Mouse (Mus musculus) CH12.LX (cell line): ENCODE measurements at regions not wholly inside any gene's neighbourhood (a gene's known extent, or its start where the extent isn't known, plus 50 kb on each side); places are given as distances from the start of the nearest gene placed in this dataset.

Source experiments
- DNase-seq: peaks from one replicate; pipeline ENCODE4 v3.0.0-alpha.2; 2013; ENCODE audit errors: extremely low read depth
- H3K27ac ChIP-seq: 2 replicates; pipeline ENCODE4 v1.5.1; 2012; ENCODE audit warnings: low read depth, mild to moderate bottlenecking, control low read depth, moderate library complexity; ENCODE audit not compliant: insufficient read depth
- H3K27me3 ChIP-seq: replicated peaks from 2 replicates; pipeline ENCODE3; 2012; ENCODE audit warnings: inconsistent platforms
- H3K36me3 ChIP-seq, 2 experiments: replicated peaks in 1 of 2; 2 replicates each; pipeline versions ENCODE3 to v1.6.1; 2012; ENCODE audit warnings: inconsistent platforms in 1 of 2, low read length in 1 of 2, mild to moderate bottlenecking in 1 of 2, mixed read lengths in 1 of 2, moderate library complexity in 1 of 2; ENCODE audit not compliant: control insufficient read depth in 1 of 2, insufficient read depth in 1 of 2
- H3K4me1 ChIP-seq, 2 experiments: 2 replicates each; pipeline ENCODE4 v1.6.1; 2012; ENCODE audit warnings: inconsistent platforms in 1 of 2, moderate library complexity in 1 of 2; ENCODE audit not compliant: insufficient read depth in 2 of 2, control insufficient read depth in 1 of 2
- H3K4me2 ChIP-seq: 2 replicates; pipeline ENCODE4 v1.6.1; 2012; ENCODE audit warnings: low read depth, mild to moderate bottlenecking, control low read depth; ENCODE audit not compliant: poor library complexity, insufficient read depth, severe bottlenecking
- H3K4me3 ChIP-seq, 3 experiments: fragments of 150-350 bp in 1 of 3; sonication (generic) in 1 of 3; replicated peaks in 1 of 3; 2 replicates each; pipeline versions ENCODE3 to v1.5.1; 2011 to 2012; ENCODE audit warnings: low read depth in 2 of 3, low read length in 2 of 3, mild to moderate bottlenecking in 2 of 3, moderate library complexity in 2 of 3, control low read depth in 1 of 3, improper control_type of control experiment in 1 of 3, inconsistent platforms in 1 of 3, mixed read lengths in 1 of 3; ENCODE audit not compliant: poor library complexity in 1 of 3
- H3K79me2 ChIP-seq: replicated peaks from 2 replicates; pipeline ENCODE4 v1.6.1; 2012; ENCODE audit warnings: mild to moderate bottlenecking, moderate library complexity; ENCODE audit not compliant: control insufficient read depth, poor library complexity, insufficient read depth, severe bottlenecking; ENCODE audit errors: extremely low read depth
- H3K9ac ChIP-seq: 2 replicates; pipeline ENCODE4 v1.6.1; 2012; ENCODE audit warnings: low read depth, mild to moderate bottlenecking, control low read depth, moderate library complexity; ENCODE audit not compliant: insufficient read depth
- H3K9me3 ChIP-seq: replicated peaks from 2 replicates; pipeline ENCODE3; 2012; ENCODE audit warnings: low read length, inconsistent platforms, mixed read lengths
- E2F4 ChIP-seq: IDR thresholded peaks from 2 replicates; pipeline ENCODE4 v1.6.1; 2011; ENCODE audit warnings: low read depth, low read length, improper control_type of control experiment; ENCODE audit not compliant: insufficient replicate concordance
- ELF1 ChIP-seq: IDR thresholded peaks from 2 replicates; pipeline ENCODE4 v1.6.1; 2014; ENCODE audit warnings: low read depth, mild to moderate bottlenecking, inconsistent platforms, low read length, improper control_type of control experiment
- EP300 ChIP-seq: IDR thresholded peaks from 2 replicates; pipeline ENCODE4 v1.6.1; 2011; ENCODE audit warnings: low read length, improper control_type of control experiment
- ETS1 ChIP-seq: conservative IDR thresholded peaks from 2 replicates; pipeline ENCODE4 v1.6.1; 2012; ENCODE audit warnings: low read depth, mild to moderate bottlenecking, inconsistent platforms, low read length, improper control_type of control experiment, moderate library complexity
- HCFC1 ChIP-seq: IDR thresholded peaks from 2 replicates; pipeline ENCODE4 v1.6.1; 2012; ENCODE audit warnings: low read depth, mild to moderate bottlenecking, inconsistent platforms, low read length, improper control_type of control experiment
- IRF4 ChIP-seq: IDR thresholded peaks from 2 replicates; pipeline ENCODE4 v1.6.1; 2014; ENCODE audit warnings: low read depth, mild to moderate bottlenecking, inconsistent platforms, low read length, improper control_type of control experiment
- JUN ChIP-seq: IDR thresholded peaks from 2 replicates; pipeline ENCODE4 v1.6.1; 2011; ENCODE audit warnings: low read depth, mild to moderate bottlenecking, low read length, improper control_type of control experiment, moderate library complexity; ENCODE audit not compliant: insufficient read depth
- JUND ChIP-seq: conservative IDR thresholded peaks from 2 replicates; pipeline ENCODE4 v1.6.1; 2011; ENCODE audit warnings: low read depth, low read length, improper control_type of control experiment
- MAX ChIP-seq: IDR thresholded peaks from 2 replicates; pipeline ENCODE4 v1.6.1; 2011; ENCODE audit warnings: low read length, improper control_type of control experiment
- NELFE ChIP-seq: IDR thresholded peaks from 2 replicates; pipeline ENCODE4 v1.6.1; 2011; ENCODE audit warnings: low read depth, low read length, improper control_type of control experiment
- PAX5 ChIP-seq: IDR thresholded peaks from 2 replicates; pipeline ENCODE4 v1.6.1; 2012; ENCODE audit warnings: low read length, inconsistent platforms, mixed read lengths
- RCOR1 ChIP-seq: conservative IDR thresholded peaks from 2 replicates; pipeline ENCODE4 v1.6.1; 2012; ENCODE audit warnings: low read depth, mild to moderate bottlenecking, inconsistent platforms, low read length, improper control_type of control experiment
- SIN3A ChIP-seq: IDR thresholded peaks from 2 replicates; pipeline ENCODE4 v1.6.1; 2012; ENCODE audit warnings: low read length, improper control_type of control experiment, inconsistent platforms
- TBP ChIP-seq: conservative IDR thresholded peaks from 2 replicates; pipeline ENCODE4 v1.6.1; 2011; ENCODE audit warnings: low read depth, low read length, improper control_type of control experiment
- USF1 ChIP-seq: IDR thresholded peaks from 2 replicates; pipeline ENCODE4 v1.6.1; 2014; ENCODE audit warnings: low read depth, mild to moderate bottlenecking, inconsistent platforms, low read length, improper control_type of control experiment
- ZC3H11A ChIP-seq: IDR thresholded peaks from 2 replicates; pipeline ENCODE4 v1.6.1; 2012; ENCODE audit warnings: low read depth, mild to moderate bottlenecking, inconsistent platforms, low read length, improper control_type of control experiment
- ZMIZ1 ChIP-seq: IDR thresholded peaks from 2 replicates; pipeline ENCODE4 v1.6.1; 2012; ENCODE audit warnings: low read depth, mild to moderate bottlenecking, inconsistent platforms, low read length, improper control_type of control experiment
- ZNF384 ChIP-seq: IDR thresholded peaks from 2 replicates; pipeline ENCODE4 v1.6.1; 2012; ENCODE audit warnings: low read depth, low read length, improper control_type of control experiment, inconsistent platforms
- dilution Hi-C: fragments of 300-500 bp; cut with MboI; formaldehyde crosslinking; loops from 2 replicates; pipeline ENCODE4 v1.14.3; 2020; ENCODE audit warnings: low sequenced_read_pairs; ENCODE audit not compliant: extremely low pct_unique_long_range_greater_than_20kb, extremely low pct_ligation_motif_present
- in situ Hi-C: fragments of 300-500 bp; cut with MboI; formaldehyde crosslinking; loops from 3 replicates; pipeline ENCODE4 v1.14.3; 2019; ENCODE audit warnings: low sequenced_read_pairs, low pct_ligation_motif_present, low pct_unique_long_range_greater_than_20kb, mixed read lengths

DNA sequence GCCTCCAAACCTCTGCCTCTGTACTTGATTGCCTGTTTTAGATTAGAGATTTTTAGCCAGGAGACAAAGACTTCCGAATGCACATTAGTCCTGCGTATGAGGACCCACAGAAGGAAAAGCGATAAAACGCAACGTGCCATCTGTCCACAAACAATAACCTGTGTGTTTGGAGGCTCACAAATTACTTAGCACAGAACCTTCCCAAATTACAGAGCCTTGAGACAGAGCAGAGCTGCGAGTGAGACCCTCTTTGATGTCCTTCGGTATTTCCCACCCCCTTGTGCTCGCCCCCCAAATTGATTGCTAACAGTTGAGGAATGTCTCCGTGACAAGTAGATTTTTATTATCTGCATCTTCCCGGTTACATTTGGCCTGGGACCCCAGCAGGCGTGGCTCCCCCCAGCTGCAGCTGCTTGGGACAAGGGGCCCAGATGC is 435.4 kb downstream of the Zfp536 start:
- Histone ChIP-seq H3K9ac (no peak overlapping the region), H3K4me1 (no peaks in the 10 kb centered on the region), H3K36me3 (no peaks in the 10 kb centered on the region), H3K27ac (no peak overlapping the region), H3K27me3 (no peaks in the 10 kb centered on the region), H3K4me3 (no peak overlapping the region), H3K4me2 (no peak overlapping the region), H3K79me2 (no peaks in the 10 kb centered on the region), H3K9me3 (peaks cover 84% of the 10 kb centered on the region)
- TF ChIP-seq HCFC1 = no peak
- dilution Hi-C loops (no loop called here), in situ Hi-C loops (no loop called here)
- no peak for DNase-seq

DNA sequence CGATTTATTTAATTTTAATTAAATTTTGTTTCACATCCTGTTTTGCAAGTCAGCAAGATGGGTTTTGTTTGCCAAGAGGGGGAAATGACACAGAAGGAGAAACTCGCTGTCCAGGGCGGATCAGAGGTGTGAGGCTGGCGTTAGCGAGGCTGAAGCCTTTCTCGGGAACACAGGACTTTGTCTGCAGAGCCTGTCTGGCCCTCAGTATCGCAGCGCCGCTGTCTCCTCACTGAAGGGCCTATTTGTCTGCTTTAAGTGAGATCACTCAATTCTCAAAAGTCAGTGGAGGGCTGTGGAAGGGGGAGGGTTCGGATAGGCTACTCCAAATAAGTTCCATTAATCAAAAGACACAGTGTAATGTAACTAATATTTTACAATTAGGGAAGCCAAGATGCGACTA is 430.8 kb downstream of the Zfp536 start:
- Histone ChIP-seq H3K79me2 (no peaks in the 10 kb centered on the region), H3K9ac (no peak overlapping the region), H3K27me3 (no peaks in the 10 kb centered on the region), H3K27ac (no peak overlapping the region), H3K9me3 (peaks cover 83% of the 10 kb centered on the region), H3K4me1 (no peaks in the 10 kb centered on the region), H3K4me2 (no peak overlapping the region), H3K4me3 (no peak overlapping the region), H3K36me3 (no peaks in the 10 kb centered on the region)
- in situ Hi-C loops (no loop called here), dilution Hi-C loops (no loop called here)
- no peak for TF ChIP-seq ZNF384
- no peak for TF ChIP-seq USF1
- no peak for TF ChIP-seq JUND
- TF ChIP-seq ZC3H11A = no peak
- no peak for TF ChIP-seq MAX
- TF ChIP-seq E2F4 = no peak
- TF ChIP-seq IRF4 = no peak
- no peak for TF ChIP-seq ELF1
- no peak for TF ChIP-seq ZMIZ1
- TF ChIP-seq ETS1 = no peak
- TF ChIP-seq JUN = no peak
- no peak for TF ChIP-seq EP300
- DNase-seq = no peak

DNA sequence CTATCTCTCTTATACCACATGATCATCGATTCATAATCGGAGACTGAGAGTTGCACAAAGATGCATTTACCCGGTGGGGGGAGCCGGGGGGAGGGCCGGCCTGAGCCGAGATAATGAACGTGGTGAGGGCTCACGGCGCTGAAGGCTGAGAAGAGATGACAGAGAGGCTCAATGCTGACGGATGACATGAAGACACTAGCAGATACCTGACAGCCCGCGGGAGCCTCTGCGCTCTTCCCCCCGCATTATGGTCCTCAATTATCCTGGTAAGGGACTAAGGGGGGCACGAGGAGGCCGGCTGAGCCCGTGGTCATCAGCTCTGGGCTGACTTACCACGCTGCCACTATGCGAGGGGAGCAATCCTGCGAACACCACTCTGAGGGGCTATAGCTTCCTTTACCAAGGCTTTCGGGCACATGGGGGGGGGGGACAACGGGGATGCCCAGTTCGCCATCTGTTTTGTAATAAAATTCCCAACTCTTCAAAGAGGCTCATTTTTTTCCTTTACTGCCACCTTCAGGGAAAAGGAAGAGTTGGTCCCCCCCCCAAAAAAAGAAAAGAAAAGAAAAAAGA is 430.3 kb downstream of the Zfp536 start:
- in situ Hi-C loops = no loop called here
- H3K79me2 ChIP-seq = no peaks in the 10 kb centered on the region
- H3K27me3 ChIP-seq = no peaks in the 10 kb centered on the region
- H3K4me2 ChIP-seq = no peak overlapping the region
- no peak overlapping the region for H3K4me3 ChIP-seq
- H3K4me1 ChIP-seq = no peaks in the 10 kb centered on the region
- no peak for DNase-seq
- peaks cover 81% of the 10 kb centered on the region for H3K9me3 ChIP-seq
- no peaks in the 10 kb centered on the region for H3K36me3 ChIP-seq
- no peak for TF ChIP-seq PAX5
- TF ChIP-seq RCOR1 = no peak
- TF ChIP-seq SIN3A = no peak
- TF ChIP-seq TBP = no peak
- no peak for TF ChIP-seq NELFE
- no peak overlapping the region for H3K27ac ChIP-seq
- H3K9ac ChIP-seq = no peak overlapping the region
- dilution Hi-C loops = no loop called here
